Mouse (Mus musculus) skeletal muscle tissue, postnatal 0 days (tissue): Measurements from ENCODE around the gene Dscaml1. TPM values are rescaled to one million over a fixed set of nuclear protein-coding genes. Genes with fewer than 3 reads are reported as not detected.

Source experiments
- polyA plus RNA-seq: library from polyadenylated mRNA; unstranded; fragments of >200 nt; fragmentation: Nextera tagmentation; extraction: Ambion mirVana; gene quantifications from 2 replicates; pipeline ENCODE4 v1.2.1, GENCODE M21; 2015

Dscaml1 gene
- polyA plus RNA-seq, result not detected in 2 replicates

DNA sequence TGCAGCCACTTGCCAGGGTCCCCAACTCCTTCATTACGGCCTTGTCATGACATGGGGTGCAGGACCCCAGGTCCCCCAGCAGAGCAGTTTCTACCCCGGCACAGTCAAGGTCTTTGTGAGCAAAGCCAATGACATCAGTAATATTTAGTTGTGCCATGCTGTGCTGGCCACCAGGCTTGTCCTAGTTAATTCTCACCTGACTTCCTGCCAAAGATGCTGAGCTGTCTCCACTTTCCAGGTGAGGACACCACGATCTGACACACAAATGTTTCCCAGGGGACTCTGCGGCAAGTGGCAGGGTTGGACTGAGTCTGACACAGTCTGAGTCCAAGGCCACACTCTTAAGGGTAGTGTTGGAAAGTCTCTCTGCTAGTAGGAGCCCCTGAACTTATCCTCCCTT lies at the start of gene Dscaml1:
TSS of gene Dscaml1 (plus strand) at position 173 of the 400 bp plus-strand sequence.

DNA sequence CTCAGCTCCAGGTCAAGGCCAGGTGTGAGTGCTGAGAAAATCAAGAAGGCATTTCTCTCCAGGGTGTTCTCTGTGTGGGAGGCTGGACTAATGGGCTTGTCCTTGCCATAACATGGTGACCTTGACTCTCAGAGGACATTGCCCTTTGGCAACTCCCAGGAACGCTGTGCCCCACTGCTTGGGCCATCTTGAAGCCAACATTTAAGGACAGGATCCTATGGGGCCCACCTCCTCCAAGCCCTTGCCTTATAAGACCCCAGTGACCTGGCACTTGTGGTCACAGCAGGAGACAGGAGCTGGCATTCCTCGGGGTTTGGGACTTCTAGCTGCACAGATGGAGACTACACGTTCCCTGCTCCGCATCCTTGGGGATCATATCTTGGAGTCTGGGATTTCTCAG lies 27.0 kb upstream of the Dscaml1 start, which contains the start of gene Fxyd2:
TSS of gene Fxyd2 (plus strand) at position 236 of the 400 bp plus-strand sequence.

Other genes starting within 250 kb of the Dscaml1 start
- gene BC049352, start 244.6 kb upstream of the Dscaml1 start, polyA plus RNA-seq, result not detected in 2 replicates
- 2.1 TPM in 1 of 2 replicates, not detected in the other for gene Tmprss4, start 222.5 kb upstream of the Dscaml1 start, polyA plus RNA-seq
- gene Il10ra, start 157.5 kb upstream of the Dscaml1 start, polyA plus RNA-seq, result 0.78 and 0.90 TPM in 2 replicates
- 0.91 TPM in 1 of 2 replicates, not detected in the other for gene Tmprss13, start 107.5 kb upstream of the Dscaml1 start, polyA plus RNA-seq
- gene Fxyd6, start 56.4 kb upstream of the Dscaml1 start, polyA plus RNA-seq, result 58.8 and 66.2 TPM in 2 replicates
- gene Fxyd2, start 27.0 kb upstream of the Dscaml1 start, polyA plus RNA-seq, result 1.5 and 2.5 TPM in 2 replicates